Mouse (Mus musculus) thymus, postnatal 0 days (tissue): ENCODE measurements around the gene Cfap157. TPM values are rescaled to one million over a fixed set of nuclear protein-coding genes. Genes with fewer than 3 reads are reported as not detected.

Source experiments
- polyA plus RNA-seq: library from polyadenylated mRNA; unstranded; fragments of >200 nt; fragmentation: Nextera tagmentation; extraction: Ambion mirVana; gene quantifications from 2 replicates; pipeline ENCODE4 v1.2.1, GENCODE M21; 2015

The Cfap157 gene
- polyA plus RNA-seq, 1 experiment from 2014 or later: 4.4 TPM

Other genes starting within 250 kb of the Cfap157 start
- 8.4 and 8.9 TPM in 2 replicates for gene Fam102a, start 249.1 kb downstream of the Cfap157 start, polyA plus RNA-seq
- 126 and 129 TPM in 2 replicates for gene Dpm2, start 213.6 kb downstream of the Cfap157 start, polyA plus RNA-seq
- 0.28 and 0.31 TPM in 2 replicates for gene Pip5kl1, start 209.6 kb downstream of the Cfap157 start, polyA plus RNA-seq
- gene 9430097D07Rik, start 208.7 kb downstream of the Cfap157 start, polyA plus RNA-seq: 0.08 TPM in 1 of 2 replicates, not detected in the other
- gene St6galnac4, start 197.3 kb downstream of the Cfap157 start, polyA plus RNA-seq: 24.3 and 25.3 TPM in 2 replicates
- gene St6galnac6, start 184.7 kb downstream of the Cfap157 start, polyA plus RNA-seq: 5.5 and 5.7 TPM in 2 replicates
- 2.0 and 2.4 TPM in 2 replicates for gene Ak1, start 162.7 kb downstream of the Cfap157 start, polyA plus RNA-seq
- 25.9 and 28.5 TPM in 2 replicates for gene Eng, start 137.8 kb downstream of the Cfap157 start, polyA plus RNA-seq
- gene Fpgs, start 80.3 kb downstream of the Cfap157 start, polyA plus RNA-seq: 21.0 and 24.1 TPM in 2 replicates
- gene Cdk9, start 71.4 kb downstream of the Cfap157 start, polyA plus RNA-seq: 125 and 146 TPM in 2 replicates
- gene Sh2d3c, start 63.4 kb downstream of the Cfap157 start, polyA plus RNA-seq: 20.7 and 23.4 TPM in 2 replicates
- 0.26 and 0.44 TPM in 2 replicates for gene 6330409D20Rik, start 43.4 kb downstream of the Cfap157 start, polyA plus RNA-seq
- gene Tor2a, start 27.2 kb downstream of the Cfap157 start, polyA plus RNA-seq: 86.3 and 91.9 TPM in 2 replicates
- gene Ttc16, start 8.8 kb downstream of the Cfap157 start, polyA plus RNA-seq: 0.69 and 0.95 TPM in 2 replicates
- 25.7 and 26.5 TPM in 2 replicates for gene Ptrh1, start 8.6 kb downstream of the Cfap157 start, polyA plus RNA-seq
- gene Stxbp1, start 62.8 kb upstream of the Cfap157 start, polyA plus RNA-seq: 6.0 and 7.0 TPM in 2 replicates
- 10.9 and 12.4 TPM in 2 replicates for gene Fam129b, start 91.7 kb upstream of the Cfap157 start, polyA plus RNA-seq
- 269 and 272 TPM in 2 replicates for gene Rpl12, start 177.1 kb upstream of the Cfap157 start, polyA plus RNA-seq
- gene Lrsam1, start 177.2 kb upstream of the Cfap157 start, polyA plus RNA-seq: 3.3 and 4.0 TPM in 2 replicates
- 13.1 and 13.6 TPM in 2 replicates for gene Slc2a8, start 197.7 kb upstream of the Cfap157 start, polyA plus RNA-seq